ENCODE assay signal across 16 mouse cellular contexts in genomic region chrX:11419162-11419631, GRCm38 (mm10).
DNase-seq lines count a peak whose midpoint lies in the region; ATAC-seq and TF ChIP-seq lines count a peak whose summit lies in the region.
"Had no signal": no experiment of that assay in that cellular context is flagged by ENCODE, and none has a peak within 500 bp of the region (broad histone marks: within the 10 kb centered on the region; RNA-seq: fewer than 3 reads in every experiment).

No protein-coding gene starts in this region.

- no peak overlapping the region for H3K4me2 ChIP-seq in lung, embryonic 16.5 days (ENCODE audit: low read depth, low read length)
- H3K4me2 ChIP-seq in heart, embryonic 16.5 days (ENCODE audit: low read depth, low read length) = no peak overlapping the region
- H3K4me2 ChIP-seq in stomach, embryonic 15.5 days = no peak overlapping the region; the same call in 1 of the 2 replicates
- H3K4me2 ChIP-seq: midbrain, embryonic 12.5 days had no signal

- no peaks in the 10 kb centered on the region for H3K36me3 ChIP-seq in kidney, adult 2 months (ENCODE audit: control insufficient read depth, insufficient read depth, low read length)
- H3K36me3 ChIP-seq in lung, embryonic 16.5 days (ENCODE audit: control insufficient read depth, insufficient read depth, low read length) = no peaks in the 10 kb centered on the region
- H3K36me3 ChIP-seq in heart, embryonic 16.5 days (ENCODE audit: control insufficient read depth, insufficient read depth) = no peaks in the 10 kb centered on the region
- no peaks in the 10 kb centered on the region for H3K36me3 ChIP-seq in stomach, embryonic 15.5 days
- H3K36me3 ChIP-seq: forebrain, embryonic 10.5 days; midbrain, embryonic 12.5 days had no signal

- DNase-seq in kidney, adult 2 months = no peak
- no peak for DNase-seq in kidney, adult 9 months
- no peak for DNase-seq in lung, postnatal 36 days
- no peak for DNase-seq in cerebellum, adult 11-12 months
- DNase-seq: cerebellum, adult 9-10 months; embryo, embryonic 11 days; gastrocnemius, adult 2 months; right cerebral cortex, postnatal 4 days had no signal

- H3K9ac ChIP-seq in lung, embryonic 16.5 days (ENCODE audit: low read length) = no peak overlapping the region
- H3K9ac ChIP-seq in heart, embryonic 16.5 days (ENCODE audit: low read length) = no peak overlapping the region
- H3K9ac ChIP-seq in stomach, embryonic 15.5 days = no peak overlapping the region
- H3K9ac ChIP-seq: midbrain, embryonic 12.5 days had no signal

- no peak for TF ChIP-seq POLR2A in kidney, adult 2 months (IDR thresholded peaks at IDR 0.05; ENCODE audit: low read depth, low read length)

- no peak overlapping the region for H3K4me3 ChIP-seq in kidney, adult 2 months (ENCODE audit: insufficient read depth, low read depth, low read length)
- no peak overlapping the region for H3K4me3 ChIP-seq in lung, embryonic 16.5 days (ENCODE audit: low read length)
- H3K4me3 ChIP-seq in heart, embryonic 16.5 days (ENCODE audit: low read length) = no peak overlapping the region
- no peak overlapping the region for H3K4me3 ChIP-seq in stomach, embryonic 15.5 days (replicated peaks)
- H3K4me3 ChIP-seq: forebrain, embryonic 10.5 days; gastrocnemius, adult 2 months; layer of hippocampus, adult 2 months; midbrain, embryonic 12.5 days had no signal

- no peaks in the 10 kb centered on the region for H3K4me1 ChIP-seq in kidney, adult 2 months (ENCODE audit: control insufficient read depth, insufficient read depth, low read length)
- H3K4me1 ChIP-seq in lung, embryonic 16.5 days (replicated peaks; ENCODE audit: control insufficient read depth, insufficient read depth, low read length) = peaks cover 14% of the 10 kb centered on the region
- H3K4me1 ChIP-seq in heart, embryonic 16.5 days (ENCODE audit: control insufficient read depth, insufficient read depth, low read length) = peaks cover 18% of the 10 kb centered on the region; the same call in 1 of the 2 replicates
- H3K4me1 ChIP-seq in stomach, embryonic 15.5 days = peaks cover 3% of the 10 kb centered on the region; the same call in 1 of the 2 replicates

- no peak for TF ChIP-seq CTCF in kidney, adult 2 months (conservative IDR thresholded peaks at IDR 0.05; ENCODE audit: insufficient read depth, insufficient read length, low read depth, low read length)

- H3K27me3 ChIP-seq in kidney, adult 2 months (replicated peaks; ENCODE audit: control insufficient read depth, insufficient read depth, low read length) = no peaks in the 10 kb centered on the region
- no peaks in the 10 kb centered on the region for H3K27me3 ChIP-seq in lung, embryonic 16.5 days (ENCODE audit: control insufficient read depth, insufficient read depth, low read depth, low read length)
- peaks cover 5% of the 10 kb centered on the region for H3K27me3 ChIP-seq in heart, embryonic 16.5 days (ENCODE audit: control insufficient read depth, insufficient read depth, low read length)
- no peaks in the 10 kb centered on the region for H3K27me3 ChIP-seq in stomach, embryonic 15.5 days (replicated peaks)

- peak overlapping the region; percentile 46; the same call in 1 of the 2 replicates for H3K27ac ChIP-seq in kidney, adult 2 months (ENCODE audit: insufficient read depth, low read depth, low read length)
- H3K27ac ChIP-seq in lung, embryonic 16.5 days (ENCODE audit: low read length) = peak overlapping the region; percentile 10
- H3K27ac ChIP-seq in heart, embryonic 16.5 days (ENCODE audit: low read length) = peak overlapping the region; percentile 65
- peak overlapping the region; percentile 52; the same call in 1 of the 2 replicates for H3K27ac ChIP-seq in stomach, embryonic 15.5 days
- H3K27ac ChIP-seq: forebrain, embryonic 10.5 days; layer of hippocampus, adult 2 months; midbrain, embryonic 12.5 days had no signal

- WGBS in kidney, adult 2 months = 69% methylated on average over 5 of the region's 5 CpGs
- WGBS in lung, embryonic 16.5 days = 38% methylated on average over 5 of the region's 5 CpGs
- 54% methylated on average over 5 of the region's 5 CpGs for WGBS in heart, embryonic 16.5 days
- 35% methylated on average over 5 of the region's 5 CpGs for WGBS in stomach, embryonic 15.5 days

- no peaks in the 10 kb centered on the region for H3K9me3 ChIP-seq in lung, embryonic 16.5 days (ENCODE audit: control insufficient read depth, low read length)
- H3K9me3 ChIP-seq in heart, embryonic 16.5 days (replicated peaks; ENCODE audit: control insufficient read depth, low read length) = no peaks in the 10 kb centered on the region
- H3K9me3 ChIP-seq in stomach, embryonic 15.5 days = no peaks in the 10 kb centered on the region
- H3K9me3 ChIP-seq: forebrain, embryonic 10.5 days; midbrain, embryonic 12.5 days had no signal

- peak; percentile 66 for ATAC-seq in lung, embryonic 16.5 days (ENCODE audit: low read depth)
- ATAC-seq in heart, embryonic 16.5 days (replicated peaks; ENCODE audit: extremely low read depth, insufficient read depth, low FRiP score) = peak; percentile 58
- ATAC-seq in stomach, embryonic 15.5 days (ENCODE audit: insufficient read depth, low FRiP score, low read depth) = peak; percentile 61
- ATAC-seq in inflammation-experienced regulatory T-cells, adult 6 months = no peak
- ATAC-seq: activated CD4-positive, CD25-positive, alpha-beta regulatory T cell, adult 4 months had no signal

Comparison
In these comparisons a context has a peak if more than half of its experiments do, and no peak if none do; other contexts are left out.
1. H3K27ac ChIP-seq: peak in every context shown above with its lines; median percentile 65 in heart, embryonic 16.5 days; 52 in stomach, embryonic 15.5 days; 46 in kidney, adult 2 months; 10 in lung, embryonic 16.5 days.